Mouse (Mus musculus): ENCODE results near the gene Insr.
"Not testable (repeated sequence)": the region's sequence is repeated elsewhere in the genome, so short reads cannot be mapped to it uniquely, and the experiment has no call there.

- TF ChIP-seq CTCF (IDR thresholded peaks at IDR 0.05; ENCODE audit: borderline replicate concordance, extremely low read depth, insufficient read depth, insufficient read length); POLR2A (IDR thresholded peaks at IDR 0.05; ENCODE audit: borderline replicate concordance, extremely low read depth, insufficient read depth, insufficient read length, poor library complexity, severe bottlenecking): not testable (repeated sequence)
These were observed 34.0 kb upstream of the Insr start for GRCm38 (mm10) chr8:3313417-3313816.

Measured in brain, embryonic 14.5 days (tissue).